17 mouse cellular contexts compared by ENCODE assay signal in the genomic region with DNA sequence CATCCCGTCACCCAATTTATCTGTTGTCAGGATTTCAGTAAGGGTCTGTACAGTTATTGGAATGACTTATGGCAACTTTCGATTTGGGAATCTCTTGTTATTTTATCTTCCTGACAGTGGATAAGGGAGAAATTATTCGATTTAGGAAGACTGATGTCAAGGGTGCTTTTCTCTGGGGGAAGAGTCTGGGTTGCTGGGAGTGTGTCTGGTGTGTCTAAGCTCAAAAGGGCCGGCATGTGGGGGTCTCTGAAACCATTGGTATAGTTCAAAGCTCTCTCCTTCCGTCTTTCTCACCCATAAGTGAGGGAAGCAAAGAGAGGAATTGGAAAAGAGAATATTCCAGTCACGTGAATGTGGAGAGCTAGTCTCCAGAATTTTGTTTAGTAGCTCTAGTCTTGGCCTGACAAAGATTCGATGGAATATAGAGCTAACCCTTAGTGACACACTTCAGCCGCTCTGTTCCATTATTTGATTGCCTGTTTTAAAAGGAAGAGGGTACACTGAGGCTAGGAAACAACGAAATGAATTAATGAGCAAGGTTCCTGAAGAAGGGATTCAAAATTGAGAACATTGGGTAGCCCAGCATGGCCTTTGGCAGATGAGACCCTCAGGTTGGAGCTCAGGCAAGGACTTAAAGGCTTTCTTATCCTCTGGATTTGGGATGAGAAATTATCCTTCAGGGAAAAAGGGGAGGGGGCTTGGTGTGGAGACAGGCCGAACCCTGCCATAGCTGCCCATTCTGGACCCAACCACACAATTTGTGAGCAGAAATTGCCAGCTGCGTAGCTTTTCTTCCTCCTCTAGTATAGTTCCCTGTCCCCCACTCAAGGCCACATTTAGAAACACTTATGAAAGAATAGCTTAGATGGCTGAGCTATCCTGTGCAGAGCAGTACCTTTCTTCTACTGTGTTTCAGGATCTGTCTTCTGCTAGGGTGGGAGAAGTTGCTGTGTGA. TPM values are rescaled to one million over a fixed set of nuclear protein-coding genes. Genes with fewer than 3 reads are reported as not detected.
DNase-seq lines count a peak whose midpoint lies in the region; ATAC-seq and TF ChIP-seq lines count a peak whose summit lies in the region.
"Had no signal": no experiment of that assay in that cellular context is flagged by ENCODE, and none has a peak within 500 bp of the region (broad histone marks: within the 10 kb centered on the region; RNA-seq: fewer than 3 reads in every experiment).

No protein-coding gene starts in this region.

- 5% methylated on average over 11 of the region's 11 CpGs for WGBS in neural tube, embryonic 15.5 days
- WGBS in limb, embryonic 10.5 days, result 2% methylated on average over 11 of the region's 11 CpGs
- 9% methylated on average over 11 of the region's 11 CpGs for WGBS in stomach, postnatal 0 days

- peaks cover 12% of the 10 kb centered on the region for H3K4me1 ChIP-seq in neural tube, embryonic 15.5 days
- H3K4me1 ChIP-seq in limb, embryonic 10.5 days, result peaks cover 52% of the 10 kb centered on the region
- H3K4me1 ChIP-seq in stomach, postnatal 0 days (replicated peaks; ENCODE audit: control insufficient read depth, insufficient read depth), result no peaks in the 10 kb centered on the region

- no peaks in the 10 kb centered on the region for H3K36me3 ChIP-seq in neural tube, embryonic 15.5 days
- H3K36me3 ChIP-seq in limb, embryonic 10.5 days, result peaks cover 41% of the 10 kb centered on the region
- H3K36me3 ChIP-seq in stomach, postnatal 0 days (ENCODE audit: control insufficient read depth, insufficient read depth, low read length), result no peaks in the 10 kb centered on the region
- H3K36me3 ChIP-seq: forebrain, embryonic 12.5 days had no signal

- TF ChIP-seq EP300 in stomach, postnatal 0 days (optimal IDR thresholded peaks at IDR 0.05), result no peak

- no peak overlapping the region for H3K4me2 ChIP-seq in neural tube, embryonic 15.5 days
- no peak overlapping the region for H3K4me2 ChIP-seq in stomach, postnatal 0 days (replicated peaks; ENCODE audit: low read depth)
- H3K4me2 ChIP-seq: forebrain, embryonic 12.5 days; heart, embryonic 11.5 days had no signal

- H3K4me3 ChIP-seq in neural tube, embryonic 15.5 days (replicated peaks), result no peak overlapping the region
- peak overlapping the region; percentile 88 for H3K4me3 ChIP-seq in limb, embryonic 10.5 days
- H3K4me3 ChIP-seq in stomach, postnatal 0 days (ENCODE audit: low read depth, low read length), result no peak overlapping the region
- H3K4me3 ChIP-seq: layer of hippocampus, adult 2 months had no signal

- DNase-seq in heart, adult 11 months, result peak; percentile 14
- no peak for DNase-seq in heart, postnatal 4 days
- DNase-seq in neural tube, embryonic 10.5 days (ENCODE audit: extremely low spot score, low spot score), result peak; percentile 41
- DNase-seq in limb, embryonic 10.5 days (ENCODE audit: low spot score), result peak; percentile 49
- no peak for DNase-seq in stomach, postnatal 0 days (ENCODE audit: low spot score)
- no peak for DNase-seq in cerebellum, postnatal 36 days
- no peak for DNase-seq in ovary, adult 18-20 months (ENCODE audit: low spot score)
- DNase-seq: lung, adult 2 months; right cerebral cortex, postnatal 25 days; thymus, postnatal 14 days had no signal

- TF ChIP-seq CTCF in stomach, postnatal 0 days (IDR thresholded peaks at IDR 0.05; ENCODE audit: low read depth), result no peak

- no peak overlapping the region for H3K27ac ChIP-seq in neural tube, embryonic 15.5 days (replicated peaks)
- H3K27ac ChIP-seq in limb, embryonic 10.5 days, result peak overlapping the region; percentile 99
- H3K27ac ChIP-seq in stomach, postnatal 0 days (replicated peaks), result no peak overlapping the region
- H3K27ac ChIP-seq: forebrain, embryonic 12.5 days; layer of hippocampus, adult 2 months had no signal

- peaks cover 90% of the 10 kb centered on the region for H3K27me3 ChIP-seq in neural tube, embryonic 15.5 days (replicated peaks)
- H3K27me3 ChIP-seq in limb, embryonic 10.5 days (ENCODE audit: low read depth, poor library complexity, severe bottlenecking), result peaks cover 56% of the 10 kb centered on the region
- peaks cover 36% of the 10 kb centered on the region for H3K27me3 ChIP-seq in stomach, postnatal 0 days (ENCODE audit: control insufficient read depth, insufficient read depth, low read length)

- H3K9me3 ChIP-seq in neural tube, embryonic 15.5 days (replicated peaks), result no peaks in the 10 kb centered on the region
- no peaks in the 10 kb centered on the region for H3K9me3 ChIP-seq in limb, embryonic 10.5 days (replicated peaks)
- H3K9me3 ChIP-seq in stomach, postnatal 0 days (ENCODE audit: control insufficient read depth, low read length), result no peaks in the 10 kb centered on the region
- H3K9me3 ChIP-seq: forebrain, embryonic 12.5 days had no signal

- ATAC-seq in neural tube, embryonic 15.5 days (ENCODE audit: low FRiP score), result no peak
- ATAC-seq in stomach, postnatal 0 days (ENCODE audit: low FRiP score, low TSS enrichment), result no peak

- no peak overlapping the region for H3K9ac ChIP-seq in neural tube, embryonic 15.5 days (replicated peaks)
- H3K9ac ChIP-seq in stomach, postnatal 0 days (ENCODE audit: low read length), result no peak overlapping the region
- H3K9ac ChIP-seq: forebrain, embryonic 12.5 days had no signal

RNA-seq across cellular contexts. Expression of a gene that starts 15.5 kb away (rescaled TPM):
- total RNA-seq in heart, postnatal 4 days (2021), result under 1 TPM; 0.36 to 0.52 TPM
- 0.19 and 0.29 TPM in 2 replicates for polyA plus RNA-seq in neural tube, embryonic 15.5 days (2015; fragmentation: Nextera tagmentation; extraction: Ambion mirVana)
- 25.8 and 41.2 TPM in 2 replicates for polyA plus RNA-seq in limb, embryonic 10.5 days (2016; fragmentation: Nextera tagmentation; extraction: Ambion mirVana)
- not detected in 2 replicates for polyA plus RNA-seq in stomach, postnatal 0 days (2015; fragmentation: Nextera tagmentation; extraction: Ambion mirVana)
- total RNA-seq: hematopoietic stem cell, adult 5-6 weeks; megakaryocyte, adult 5-6 weeks had no signal
- polyA plus RNA-seq: kidney, embryonic 14.5 days had no signal

Comparison
In these comparisons a context has a peak if more than half of its experiments do, and no peak if none do; other contexts are left out.
1. DNase-seq: peak in heart, adult 11 months (single experiment), neural tube, embryonic 10.5 days (single experiment) and limb, embryonic 10.5 days (single experiment); none in heart, postnatal 4 days (single experiment), stomach, postnatal 0 days (single experiment), cerebellum, postnatal 36 days (0 of 2) and ovary, adult 18-20 months (single experiment).
2. RNA of a gene that starts 15.5 kb away (polyA plus RNA-seq): 25.8 to 41.2 TPM in limb, embryonic 10.5 days; 0.19 to 0.29 TPM in neural tube, embryonic 15.5 days and not detected in stomach, postnatal 0 days; every median in the first group is over 10 times any median in the second.